Mouse (Mus musculus): Measurements from ENCODE around the gene Igf1r. TPM values are rescaled to one million over a fixed set of nuclear protein-coding genes. Genes with fewer than 3 reads are reported as not detected.
A peak's percentile ranks its signal among the peaks of the same experiment; 100 is the strongest.

Gene Igf1r
- polyA plus RNA-seq, 1 experiment = 2.7 TPM

GRCm38 (mm10) chr7:67946901-67947300, 5.7 kb upstream of the Igf1r start:
- no peak for TF ChIP-seq CTCF (IDR thresholded peaks at IDR 0.05; ENCODE audit: extremely low read depth, insufficient read depth, insufficient read length, insufficient replicate concordance)
- TF ChIP-seq POLR2A (IDR thresholded peaks at IDR 0.05; ENCODE audit: low read depth, low read length) = no peak

GRCm38 (mm10) chr7:67950346-67950814, 2.2 kb upstream of the Igf1r start:
- under 1% methylated on average over 20 of the region's 24 CpGs for WGBS
- Histone ChIP-seq H3K4me3 (ENCODE audit: extremely low read depth, insufficient read depth, insufficient read length) (peak overlapping the region; percentile 81; the same call in 1 of the 2 replicates), H3K27ac (ENCODE audit: insufficient read depth, low read length) (no peak overlapping the region), H3K27me3 (ENCODE audit: control insufficient read depth, insufficient read depth, low read length) (peaks cover 33% of the 10 kb centered on the region), H3K4me1 (ENCODE audit: control insufficient read depth, insufficient read depth, insufficient read length) (peaks cover 8% of the 10 kb centered on the region), H3K36me3 (ENCODE audit: control insufficient read depth, insufficient read depth, low read length) (no peaks in the 10 kb centered on the region)
- DNase-seq (ENCODE audit: low read depth in 1 of 2, low spot score in 2 of 2) = no peak
- no peak for TF ChIP-seq CTCF (IDR thresholded peaks at IDR 0.05; ENCODE audit: extremely low read depth, insufficient read depth, insufficient read length, insufficient replicate concordance)
- TF ChIP-seq POLR2A (IDR thresholded peaks at IDR 0.05; ENCODE audit: low read depth, low read length) = no peak

More at GRCm38 (mm10) chr7:67946901-67947300, 5.7 kb upstream of the Igf1r start:
- Histone ChIP-seq H3K27ac (ENCODE audit: insufficient read depth, low read length) (no peak overlapping the region), H3K4me3 (ENCODE audit: extremely low read depth, insufficient read depth, insufficient read length) (no peak overlapping the region), H3K36me3 (ENCODE audit: control insufficient read depth, insufficient read depth, low read length) (no peaks in the 10 kb centered on the region), H3K4me1 (ENCODE audit: control insufficient read depth, insufficient read depth, insufficient read length) (peaks cover 3% of the 10 kb centered on the region), H3K27me3 (ENCODE audit: control insufficient read depth, insufficient read depth, low read length) (peaks cover 25% of the 10 kb centered on the region)
- DNase-seq (ENCODE audit: low read depth in 1 of 2, low spot score in 2 of 2) = no peak
- WGBS = 73% methylated on average over 1 of the region's 1 CpGs

GRCm38 (mm10) chr7:67950815-67951531, 1.7 kb upstream of the Igf1r start:
- no peak for TF ChIP-seq POLR2A (IDR thresholded peaks at IDR 0.05; ENCODE audit: low read depth, low read length)
- TF ChIP-seq CTCF (IDR thresholded peaks at IDR 0.05; ENCODE audit: extremely low read depth, insufficient read depth, insufficient read length, insufficient replicate concordance) = peak; percentile 65; the same call in 1 of the 2 replicates
- Histone ChIP-seq H3K4me3 (ENCODE audit: extremely low read depth, insufficient read depth, insufficient read length) (peak overlapping the region; percentile 81), H3K27ac (ENCODE audit: insufficient read depth, low read length) (peak overlapping the region; percentile 8; the same call in 1 of the 2 replicates), H3K36me3 (ENCODE audit: control insufficient read depth, insufficient read depth, low read length) (no peaks in the 10 kb centered on the region), H3K27me3 (ENCODE audit: control insufficient read depth, insufficient read depth, low read length) (peaks cover 33% of the 10 kb centered on the region), H3K4me1 (ENCODE audit: control insufficient read depth, insufficient read depth, insufficient read length) (peaks cover 8% of the 10 kb centered on the region)
- under 1% methylated on average over 68 of the region's 71 CpGs for WGBS
- DNase-seq (ENCODE audit: low read depth in 1 of 2, low spot score in 2 of 2) = peak in 1 of 2 experiments; percentile 42

GRCm38 (mm10) chr7:67951532-67952035, 1.0 kb upstream of the Igf1r start:
- TF ChIP-seq POLR2A (IDR thresholded peaks at IDR 0.05; ENCODE audit: low read depth, low read length) (no peak), CTCF (IDR thresholded peaks at IDR 0.05; ENCODE audit: extremely low read depth, insufficient read depth, insufficient read length, insufficient replicate concordance) (no peak)
- Histone ChIP-seq H3K27ac (ENCODE audit: insufficient read depth, low read length) (peak overlapping the region; percentile 76), H3K4me1 (ENCODE audit: control insufficient read depth, insufficient read depth, insufficient read length) (peaks cover 8% of the 10 kb centered on the region), H3K27me3 (ENCODE audit: control insufficient read depth, insufficient read depth, low read length) (peaks cover 33% of the 10 kb centered on the region), H3K36me3 (ENCODE audit: control insufficient read depth, insufficient read depth, low read length) (no peaks in the 10 kb centered on the region), H3K4me3 (ENCODE audit: extremely low read depth, insufficient read depth, insufficient read length) (peak overlapping the region; percentile 81)
- WGBS = under 1% methylated on average over 50 of the region's 73 CpGs
- peak in 1 of 2 experiments; percentile 63 for DNase-seq (ENCODE audit: low read depth in 1 of 2, low spot score in 2 of 2)

- H3K36me3 ChIP-seq (ENCODE audit: control insufficient read depth, insufficient read depth, low read length) = no peaks in the 10 kb centered on the region
- H3K27ac ChIP-seq (ENCODE audit: insufficient read depth, low read length) = peak overlapping the region; percentile 76
- peak in 1 of 2 experiments; percentile 21 for DNase-seq (ENCODE audit: low read depth in 1 of 2, low spot score in 2 of 2)
- under 1% methylated on average over 83 of the region's 91 CpGs for WGBS
- peak overlapping the region; percentile 81 for H3K4me3 ChIP-seq (ENCODE audit: extremely low read depth, insufficient read depth, insufficient read length)
- H3K4me1 ChIP-seq (ENCODE audit: control insufficient read depth, insufficient read depth, insufficient read length) = peaks cover 8% of the 10 kb centered on the region
- peaks cover 33% of the 10 kb centered on the region for H3K27me3 ChIP-seq (ENCODE audit: control insufficient read depth, insufficient read depth, low read length)
- TF ChIP-seq POLR2A (IDR thresholded peaks at IDR 0.05; ENCODE audit: low read depth, low read length) (no peak), CTCF (IDR thresholded peaks at IDR 0.05; ENCODE audit: extremely low read depth, insufficient read depth, insufficient read length, insufficient replicate concordance) (no peak)
Observed at GRCm38 (mm10) chr7:67952036-67952681, 468 bp upstream of the Igf1r start.

GRCm38 (mm10) chr7:67953764-67954242, 1.2 kb downstream of the Igf1r start:
- H3K36me3 ChIP-seq (ENCODE audit: control insufficient read depth, insufficient read depth, low read length) = no peaks in the 10 kb centered on the region
- no peak overlapping the region for H3K27ac ChIP-seq (ENCODE audit: insufficient read depth, low read length)
- peak overlapping the region; percentile 81; the same call in 1 of the 2 replicates for H3K4me3 ChIP-seq (ENCODE audit: extremely low read depth, insufficient read depth, insufficient read length)
- no peak for TF ChIP-seq CTCF (IDR thresholded peaks at IDR 0.05; ENCODE audit: extremely low read depth, insufficient read depth, insufficient read length, insufficient replicate concordance)
- TF ChIP-seq POLR2A (IDR thresholded peaks at IDR 0.05; ENCODE audit: low read depth, low read length) = no peak
- H3K27me3 ChIP-seq (ENCODE audit: control insufficient read depth, insufficient read depth, low read length) = peaks cover 33% of the 10 kb centered on the region
- peaks cover 8% of the 10 kb centered on the region for H3K4me1 ChIP-seq (ENCODE audit: control insufficient read depth, insufficient read depth, insufficient read length)
- under 1% methylated on average over 23 of the region's 23 CpGs for WGBS
- DNase-seq (ENCODE audit: low read depth in 1 of 2, low spot score in 2 of 2) = no peak

All from spleen, adult 2 months (tissue).